Mouse (Mus musculus) right cerebral cortex, postnatal 14 days (tissue): ENCODE results near the gene Ccdc169.

Experiments used
- DNase-seq: peaks from one replicate; pipeline ENCODE4 v3.0.0; 2022

The Ccdc169 gene

DNA sequence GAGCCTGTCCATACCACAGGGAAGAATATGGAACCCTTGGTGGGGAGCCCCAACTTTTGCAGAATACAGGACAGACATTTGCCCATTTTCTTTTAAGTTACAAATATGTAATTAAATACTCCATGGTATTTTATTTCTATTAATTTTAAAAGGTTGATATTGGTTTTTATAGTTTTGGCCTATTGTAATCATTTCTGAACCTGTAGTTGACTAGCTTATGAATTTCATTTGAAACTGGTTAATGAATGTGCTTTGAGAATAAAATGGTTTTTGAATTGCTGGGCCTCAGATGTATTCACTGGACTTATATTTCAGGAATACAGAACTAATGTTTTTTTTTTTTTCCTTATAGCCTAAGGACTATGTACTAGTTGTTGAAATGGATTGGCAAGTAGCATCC, at the start of gene Ccdc169:
TSS of gene Ccdc169 (plus strand) at position 301 of the 400 bp plus-strand sequence.
- DNase-seq = no peak

DNA sequence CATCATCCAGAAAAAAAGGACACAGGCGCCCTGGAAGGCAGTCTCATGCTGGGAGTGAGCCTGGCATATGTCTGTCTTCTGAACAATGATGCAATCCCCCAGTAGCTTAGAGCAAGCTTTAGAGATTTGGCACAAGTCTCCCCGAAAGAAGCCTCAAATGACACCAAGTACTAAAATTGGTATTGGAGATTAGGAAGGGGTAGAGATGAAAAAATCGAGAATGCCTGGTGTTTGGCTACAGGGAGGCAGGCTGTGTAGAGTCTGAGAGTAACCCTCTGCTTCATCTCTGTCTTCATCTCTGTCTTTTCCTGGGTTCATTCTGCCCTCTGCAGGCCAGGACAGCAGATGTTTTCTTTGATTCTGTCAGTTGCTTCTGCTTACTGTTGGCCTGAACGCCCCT, 49.8 kb upstream of the Ccdc169 start:
- no peak for DNase-seq

GRCm38 (mm10) chr3:55088359-55088758, 48.8 kb upstream of the Ccdc169 start:
- DNase-seq = no peak

- no peak for DNase-seq
Measured at GRCm38 (mm10) chr3:55088843-55089242, 48.3 kb upstream of the Ccdc169 start.

- no peak for DNase-seq
Measured at GRCm38 (mm10) chr3:55089291-55089690, 47.8 kb upstream of the Ccdc169 start.

DNA sequence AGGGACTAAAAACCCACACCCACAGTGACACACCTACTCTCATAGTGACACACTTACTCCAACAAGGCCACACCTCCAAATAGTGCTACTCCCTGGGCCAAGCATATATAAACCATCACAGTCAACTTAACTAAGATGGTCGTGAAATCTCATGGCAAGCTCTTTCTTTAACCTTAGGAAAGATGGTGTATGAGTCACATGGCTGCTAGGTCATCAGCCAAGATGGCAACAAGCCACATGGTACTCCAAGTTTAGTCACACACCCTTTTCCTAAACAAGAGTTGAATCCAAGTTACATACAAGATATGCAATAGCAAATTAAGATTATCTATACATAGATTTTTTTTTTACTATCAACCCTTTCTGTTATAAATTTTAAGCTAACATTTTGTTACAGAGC, 44.0 kb upstream of the Ccdc169 start:
- no peak for DNase-seq

DNA sequence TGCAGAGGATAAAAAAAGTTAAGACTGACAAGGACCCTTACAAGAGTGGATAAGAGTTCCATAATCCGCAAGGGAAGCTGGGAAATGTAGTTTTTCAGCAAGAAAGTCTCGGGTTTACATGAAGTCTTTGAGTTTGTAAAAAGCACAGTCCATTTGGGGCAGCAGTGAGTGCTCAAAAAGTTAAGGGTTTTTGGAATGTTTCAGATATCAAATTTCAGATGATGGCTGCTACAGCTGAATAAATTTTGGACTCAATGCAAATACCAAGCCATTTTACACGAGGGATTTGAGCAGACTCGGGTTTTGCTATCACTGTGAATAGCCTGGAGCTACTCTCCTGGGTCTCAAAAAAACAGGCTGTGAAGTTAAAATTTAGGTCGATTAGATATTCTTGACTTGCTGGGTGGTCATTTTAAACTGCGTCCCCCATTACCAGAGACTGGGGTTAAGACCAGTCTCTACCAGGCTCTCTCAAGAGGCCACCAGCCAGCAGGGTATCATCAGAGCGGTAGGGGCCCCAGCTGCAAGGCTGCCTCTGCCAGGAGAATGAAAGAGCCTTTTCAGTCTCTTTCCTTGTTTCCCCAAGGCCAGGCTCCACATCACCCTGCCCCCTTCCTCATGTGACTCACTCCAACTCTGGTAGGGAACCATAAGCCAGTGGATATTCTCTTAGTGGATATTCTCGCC, 41.0 kb upstream of the Ccdc169 start:
- DNase-seq = peak; percentile 27

- no peak for DNase-seq
Measured at GRCm38 (mm10) chr3:55096655-55097005, 40.5 kb upstream of the Ccdc169 start.

DNA sequence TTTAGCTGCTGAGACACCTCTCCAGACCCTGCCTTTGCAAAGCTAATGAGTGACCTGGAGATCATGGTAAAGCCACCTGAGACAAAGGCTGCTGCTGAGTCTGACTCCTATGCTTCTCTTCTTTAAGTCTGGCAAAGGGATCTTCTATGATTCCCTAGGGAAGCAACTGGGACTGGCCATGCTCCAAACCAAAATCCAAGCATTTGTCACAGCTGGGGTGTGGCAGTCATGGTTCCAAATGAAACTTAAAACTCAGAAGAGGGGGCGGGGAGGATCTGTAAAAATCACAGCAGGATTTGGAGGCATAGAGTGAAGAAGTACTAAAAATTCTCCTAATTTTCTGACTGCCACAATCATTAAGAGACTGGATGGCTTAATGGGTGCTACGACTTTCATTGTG, 40.0 kb upstream of the Ccdc169 start:
- DNase-seq = peak; percentile 24

- no peak for DNase-seq
Measured at GRCm38 (mm10) chr3:55098014-55098413, 39.1 kb upstream of the Ccdc169 start.

GRCm38 (mm10) chr3:55098990-55099389, 38.1 kb upstream of the Ccdc169 start:
- no peak for DNase-seq

DNA sequence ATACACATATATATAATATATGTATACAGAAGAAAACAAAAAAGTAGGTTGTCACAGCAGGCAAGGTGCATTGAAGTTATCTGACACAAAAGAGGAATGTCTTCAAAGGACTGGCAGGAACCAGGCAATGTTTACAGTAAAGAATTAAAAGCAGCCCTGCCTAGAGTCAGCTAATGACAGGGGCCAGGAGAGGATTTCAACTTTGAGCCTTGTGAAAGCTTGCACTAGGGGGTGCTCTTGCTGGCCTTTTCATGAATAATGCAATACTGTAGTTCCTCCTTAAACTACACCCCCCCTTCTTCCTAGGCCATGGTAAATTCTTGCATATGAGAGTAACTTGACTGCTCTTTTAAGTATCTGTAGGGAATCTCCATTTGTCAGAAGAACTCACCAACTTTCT, 36.0 kb upstream of the Ccdc169 start:
- DNase-seq = no peak

DNA sequence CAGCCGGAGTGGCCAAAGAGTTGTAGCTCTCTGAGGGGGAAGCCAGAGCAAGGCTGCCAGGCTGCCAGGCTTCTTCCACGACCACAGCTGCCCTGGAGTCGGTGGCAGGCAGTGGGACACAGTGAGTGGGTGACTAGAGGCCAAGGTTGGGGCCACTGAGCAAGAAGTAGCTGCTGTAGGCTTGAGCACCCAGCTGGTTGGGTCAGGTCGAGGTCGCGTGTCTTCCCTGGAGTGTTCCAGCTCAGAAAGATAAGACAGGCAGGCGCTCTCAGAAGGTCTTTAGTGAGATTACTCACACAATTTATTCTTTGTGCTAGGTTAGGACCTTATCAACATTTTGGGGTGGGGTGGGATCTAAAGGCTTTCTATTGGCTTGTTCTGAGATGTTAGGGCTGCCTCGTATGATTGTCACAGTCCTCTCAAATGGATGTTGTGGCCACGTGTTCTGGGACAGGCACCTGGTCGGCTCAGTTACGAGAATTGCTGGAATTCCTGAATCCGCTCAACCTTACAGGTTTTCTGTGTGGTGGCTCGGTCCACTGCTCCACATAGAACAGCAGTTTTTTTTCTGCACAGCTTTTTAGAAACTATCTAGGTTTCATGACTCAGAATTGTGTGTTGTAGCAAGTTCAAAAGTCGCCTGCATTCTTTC, 31.6 kb upstream of the Ccdc169 start:
- DNase-seq = no peak

- no peak for DNase-seq
Measured at GRCm38 (mm10) chr3:55106051-55106450, 31.1 kb upstream of the Ccdc169 start.

GRCm38 (mm10) chr3:55109097-55109496, 28.0 kb upstream of the Ccdc169 start:
- DNase-seq = no peak

GRCm38 (mm10) chr3:55111935-55112709, 25.0 kb upstream of the Ccdc169 start, which contains the start of gene Spg20:
TSS of gene Spg20 (plus strand) at chr3:55112108.
- DNase-seq = peak; percentile 94

- DNase-seq = no peak
Measured at GRCm38 (mm10) chr3:55112710-55113415, 24.3 kb upstream of the Ccdc169 start.

DNA sequence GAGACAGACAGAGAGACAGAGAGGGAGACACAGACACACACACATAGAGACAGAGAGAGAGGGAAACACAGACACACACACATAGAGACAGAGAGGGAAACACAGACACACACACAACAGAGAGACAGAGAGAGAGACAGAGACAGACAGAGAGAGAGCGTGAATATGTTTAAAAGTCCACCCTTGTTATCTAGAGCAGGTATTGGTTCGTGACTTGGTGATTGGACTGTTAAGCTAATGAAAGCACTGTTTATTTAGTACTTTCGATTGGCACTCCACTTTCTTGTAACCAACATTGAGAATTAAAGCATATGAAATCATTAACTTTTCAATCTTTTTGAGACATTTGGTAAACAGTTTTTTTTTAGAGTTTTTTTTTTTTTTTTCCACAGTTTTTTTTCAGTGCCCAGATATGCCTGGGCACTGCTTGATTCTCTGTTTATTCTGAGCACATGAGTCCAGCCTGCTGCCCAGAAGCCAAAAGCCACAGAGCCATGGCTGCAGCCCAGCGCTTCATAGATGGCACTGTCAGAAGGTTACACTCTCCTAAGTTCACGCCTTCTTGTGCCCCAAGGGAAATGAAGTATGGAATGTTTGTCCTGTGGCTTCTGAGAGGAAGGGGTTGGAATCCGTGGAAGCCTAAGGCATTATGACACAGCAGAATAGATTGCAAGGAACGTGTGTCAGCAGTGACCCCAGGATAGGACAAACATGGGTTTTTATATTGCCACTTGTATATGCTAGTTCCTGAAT, 22.6 kb upstream of the Ccdc169 start:
- no peak for DNase-seq

- DNase-seq = no peak
Measured at GRCm38 (mm10) chr3:55115071-55115470, 22.1 kb upstream of the Ccdc169 start.

- no peak for DNase-seq
Measured at GRCm38 (mm10) chr3:55115989-55116388, 21.1 kb upstream of the Ccdc169 start.

- no peak for DNase-seq
Measured at GRCm38 (mm10) chr3:55119275-55119898, 17.8 kb upstream of the Ccdc169 start.

- DNase-seq = no peak
Measured at GRCm38 (mm10) chr3:55122336-55122870, 14.7 kb upstream of the Ccdc169 start.
